Mouse (Mus musculus) intestine, embryonic 16.5 days (tissue): ENCODE data around the gene Zfpm1. TPM values are rescaled to one million over a fixed set of nuclear protein-coding genes. Genes with fewer than 3 reads are reported as not detected.
"Not testable (repeated sequence)": the region's sequence is repeated elsewhere in the genome, so short reads cannot be mapped to it uniquely, and the experiment has no call there.

Experiments
- ATAC-seq: fragments of 200-750 bp; cut with Nextera tagmentation; 2 replicates; pipeline ENCODE4 v1.8.0; 2017; ENCODE audit warnings: moderate TSS enrichment, moderate library complexity
- H3K27ac ChIP-seq: fragments of 300-500 bp; sonication (generic); 2 replicates; pipeline ENCODE4 v1.5.1; 2014; ENCODE audit warnings: mild to moderate bottlenecking, low read length
- H3K27me3 ChIP-seq: fragments of 300-500 bp; sonication (generic); replicated peaks from 2 replicates; pipeline ENCODE4 v1.6.1; 2014; ENCODE audit warnings: low read length, control low read depth, mixed read lengths; ENCODE audit not compliant: control insufficient read depth, insufficient read depth
- H3K36me3 ChIP-seq: fragments of 300-500 bp; sonication (generic); 2 replicates; pipeline ENCODE4 v1.6.1; 2014; ENCODE audit warnings: low read length, control low read depth; ENCODE audit not compliant: control insufficient read depth, insufficient read depth
- H3K4me1 ChIP-seq: fragments of 300-500 bp; sonication (generic); 2 replicates; pipeline ENCODE4 v1.6.1; 2014; ENCODE audit warnings: low read length, control low read depth, mixed read lengths; ENCODE audit not compliant: control insufficient read depth, insufficient read depth
- H3K4me2 ChIP-seq: fragments of 300-500 bp; sonication (generic); 2 replicates; pipeline ENCODE4 v1.6.1; 2014; ENCODE audit warnings: low read depth, low read length, control low read depth
- H3K4me3 ChIP-seq: fragments of 300-500 bp; sonication (generic); 2 replicates; pipeline ENCODE4 v1.5.1; 2014; ENCODE audit warnings: mild to moderate bottlenecking, low read length
- H3K9ac ChIP-seq: fragments of 300-500 bp; sonication (generic); 2 replicates; pipeline ENCODE4 v1.6.1; 2014; ENCODE audit warnings: low read depth, low read length
- H3K9me3 ChIP-seq: fragments of 300-500 bp; sonication (generic); 2 replicates; pipeline ENCODE4 v1.6.1; 2016; ENCODE audit warnings: low read length, control low read depth; ENCODE audit not compliant: control insufficient read depth
- WGBS: fragments of 180-500 bp; shearing (Covaris S2); extraction: QIAGEN DNeasy Blood & Tissue Kit; methylation state at CpG from one replicate; pipeline ENCODE4 v1.1.7; 2014; 5-methylcytosine and 5-hydroxymethylcytosine counted together
- polyA plus RNA-seq: library from polyadenylated mRNA; unstranded; fragments of >200 nt; fragmentation: Nextera tagmentation; extraction: Ambion mirVana; gene quantifications from 2 replicates; pipeline ENCODE4 v1.2.1, GENCODE M21; 2015

Zfpm1 gene
- polyA plus RNA-seq, 1 experiment from 2014 or later = 2.6 TPM

DNA sequence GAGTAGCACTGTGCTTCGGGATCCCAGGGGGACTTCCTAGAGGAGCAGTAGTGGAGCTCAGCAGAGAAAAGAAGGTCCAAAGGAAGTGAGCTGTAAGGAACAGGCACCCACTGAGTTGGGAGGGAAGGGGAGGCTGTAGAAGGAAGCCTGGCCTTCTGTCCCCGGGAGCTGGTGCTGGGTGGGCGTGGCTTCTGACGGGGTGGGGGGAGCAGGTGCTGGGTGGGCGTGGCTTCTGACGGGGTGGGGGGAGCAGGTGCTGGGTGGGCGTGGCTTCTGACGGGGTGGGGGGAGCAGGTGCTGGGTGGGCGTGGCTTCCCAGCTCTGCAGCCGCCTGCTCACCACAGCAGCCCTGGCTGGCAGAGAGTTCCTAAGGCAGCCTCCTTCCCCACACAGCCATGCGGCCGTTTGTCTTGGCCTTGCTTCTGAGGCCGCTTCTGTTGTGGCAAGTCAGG, 42.0 kb downstream of the Zfpm1 start:
- Histone ChIP-seq H3K4me2 (peak overlapping the region; percentile 37), H3K4me1 (peaks cover 71% of the 10 kb centered on the region), H3K4me3 (peak overlapping the region; percentile 13; the same call in 1 of the 2 replicates), H3K9ac (peak overlapping the region; percentile 51), H3K27ac (peak overlapping the region; percentile 92)
- H3K36me3 ChIP-seq, H3K27me3 ChIP-seq, H3K9me3 ChIP-seq: not testable (repeated sequence)
- WGBS = 8% methylated on average over 13 of the region's 13 CpGs
- ATAC-seq = peak; percentile 64

DNA sequence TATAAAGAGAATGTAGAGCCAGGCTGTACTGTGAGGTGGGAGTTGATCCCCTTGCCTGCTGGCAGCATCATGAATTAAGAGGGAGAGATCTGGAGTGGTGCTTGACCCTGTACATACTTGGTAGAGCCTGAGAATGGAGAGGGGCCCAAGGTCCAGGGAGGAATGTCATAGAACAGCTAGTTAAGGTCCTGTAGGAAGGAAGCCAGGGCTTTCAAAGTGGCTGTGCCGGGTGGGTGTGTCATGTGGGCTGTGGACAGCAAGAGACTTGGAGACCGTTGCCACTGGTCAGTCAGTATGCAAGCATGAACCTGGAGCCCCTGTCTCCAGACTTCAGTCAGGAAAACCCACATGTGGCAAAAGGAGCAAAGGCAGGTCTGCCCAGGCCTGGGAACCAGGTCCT, 43.3 kb downstream of the Zfpm1 start:
- Histone ChIP-seq H3K4me2 (no peak overlapping the region), H3K36me3 (no peaks in the 10 kb centered on the region), H3K9me3 (no peaks in the 10 kb centered on the region), H3K27me3 (no peaks in the 10 kb centered on the region), H3K27ac (0 out of 2 replicates have a peak overlapping the region, but pooled peaks have one; percentile 7), H3K4me3 (no peak overlapping the region), H3K4me1 (peaks cover 69% of the 10 kb centered on the region), H3K9ac (peak overlapping the region; percentile 1; the same call in 1 of the 2 replicates)
- no peak for ATAC-seq
- 61% methylated on average over 2 of the region's 2 CpGs for WGBS

DNA sequence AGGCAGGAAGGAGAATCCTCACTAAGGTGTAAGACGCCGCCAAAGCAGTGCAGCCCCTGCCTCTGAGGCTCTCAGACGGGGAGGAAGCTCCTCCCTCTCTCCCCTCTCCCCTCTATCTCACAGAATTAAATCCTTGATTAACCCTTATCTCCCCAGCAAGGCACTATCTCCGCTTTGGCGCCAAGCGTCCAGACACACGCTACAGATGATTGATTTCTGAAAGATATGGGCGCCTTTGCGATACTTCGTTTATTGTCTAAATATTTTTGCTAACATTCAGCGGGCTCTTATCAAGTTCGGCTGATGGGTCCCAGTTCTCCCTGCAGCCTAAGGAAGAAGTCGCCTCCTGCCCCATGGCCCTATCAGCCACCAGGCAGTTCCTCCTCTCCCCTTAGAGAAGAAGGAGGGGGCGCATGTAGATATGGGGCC, 44.2 kb downstream of the Zfpm1 start:
- no peak overlapping the region for H3K4me3 ChIP-seq
- no peak for ATAC-seq
- peak overlapping the region; percentile 23; the same call in 1 of the 2 replicates for H3K4me2 ChIP-seq
- WGBS = 27% methylated on average over 14 of the region's 14 CpGs
- H3K36me3 ChIP-seq = no peaks in the 10 kb centered on the region
- no peaks in the 10 kb centered on the region for H3K27me3 ChIP-seq
- no peak overlapping the region for H3K27ac ChIP-seq
- peaks cover 69% of the 10 kb centered on the region for H3K4me1 ChIP-seq
- H3K9ac ChIP-seq = peak overlapping the region; percentile 49
- H3K9me3 ChIP-seq = no peaks in the 10 kb centered on the region

DNA sequence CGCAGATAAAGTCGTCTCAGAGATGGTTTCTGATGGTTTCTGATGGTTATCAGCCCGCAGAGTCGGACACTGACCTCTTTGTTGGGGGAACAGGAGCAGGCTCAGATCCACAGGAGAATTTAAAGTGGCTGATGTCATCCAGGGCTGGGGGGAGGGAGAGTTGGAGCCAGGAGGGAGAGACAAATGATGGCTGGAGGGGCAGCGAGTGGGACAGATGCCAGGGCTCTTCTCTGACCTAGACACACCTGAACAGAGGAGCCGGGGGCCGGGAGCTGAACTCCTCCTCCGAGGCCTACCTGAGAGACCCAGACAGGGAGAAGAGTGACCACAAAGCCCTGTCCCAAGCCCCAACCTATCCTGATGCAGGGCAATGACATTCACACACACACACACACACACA, 47.1 kb downstream of the Zfpm1 start:
- ATAC-seq = no peak

GRCm38 (mm10) chr8:122329553-122330239, 47.8 kb downstream of the Zfpm1 start:
- Histone ChIP-seq H3K4me1 (peaks cover 50% of the 10 kb centered on the region), H3K36me3 (peaks cover 12% of the 10 kb centered on the region), H3K27ac (peak overlapping the region; percentile 89), H3K9me3 (no peaks in the 10 kb centered on the region), H3K9ac (peak overlapping the region; percentile 50; the same call in 1 of the 2 replicates), H3K4me3 (no peak overlapping the region), H3K4me2 (no peak overlapping the region), H3K27me3 (no peaks in the 10 kb centered on the region)
- ATAC-seq = peak; percentile 38
- WGBS = 71% methylated on average over 22 of the region's 22 CpGs

More for the DNA sequence above, 47.1 kb downstream of the Zfpm1 start:
- H3K27me3 ChIP-seq = no peaks in the 10 kb centered on the region
- H3K4me1 ChIP-seq = peaks cover 56% of the 10 kb centered on the region
- no peak overlapping the region for H3K4me2 ChIP-seq
- H3K9ac ChIP-seq = no peak overlapping the region
- peaks cover 6% of the 10 kb centered on the region for H3K36me3 ChIP-seq
- no peaks in the 10 kb centered on the region for H3K9me3 ChIP-seq
- H3K27ac ChIP-seq = no peak overlapping the region; the same call in 1 of the 2 replicates
- 60% methylated on average over 8 of the region's 8 CpGs for WGBS
- no peak overlapping the region for H3K4me3 ChIP-seq

DNA sequence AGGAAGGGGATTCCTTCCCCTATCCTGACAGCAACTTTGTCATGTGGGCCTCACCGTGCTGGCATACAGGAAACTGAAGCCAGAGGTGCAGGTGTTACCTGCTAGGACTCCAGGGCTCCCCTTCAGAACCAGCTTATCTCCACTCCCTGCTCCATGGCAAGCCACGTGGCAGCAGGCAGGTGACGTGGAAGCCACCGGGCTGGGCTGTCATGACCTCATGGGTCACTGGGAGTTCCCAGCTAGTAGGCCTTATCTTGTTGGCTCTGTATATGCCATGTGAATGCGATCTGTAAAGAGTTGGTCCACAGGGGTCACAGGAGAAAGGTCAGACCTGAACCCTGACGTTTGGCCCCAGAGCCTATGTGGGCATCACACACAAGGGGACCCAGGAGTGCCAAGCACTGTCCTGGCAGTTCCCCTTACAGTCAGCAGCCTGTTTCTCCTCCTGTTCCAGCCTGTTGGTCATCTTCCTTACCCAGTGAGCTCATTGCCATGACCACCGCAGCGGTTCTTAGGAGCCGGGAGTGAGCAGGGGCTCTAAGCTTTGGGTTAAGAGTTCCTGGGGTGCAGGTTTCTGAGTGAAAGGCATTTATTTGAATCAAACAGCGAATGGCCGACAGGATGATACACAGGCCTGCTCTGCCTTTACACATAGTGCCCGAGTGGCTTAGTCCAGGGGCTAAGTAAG, 48.6 kb downstream of the Zfpm1 start:
- Histone ChIP-seq H3K9me3 (no peaks in the 10 kb centered on the region), H3K4me1 (peaks cover 43% of the 10 kb centered on the region), H3K36me3 (peaks cover 20% of the 10 kb centered on the region), H3K4me3 (no peak overlapping the region), H3K4me2 (no peak overlapping the region), H3K9ac (peak overlapping the region; percentile 50), H3K27me3 (peaks cover 4% of the 10 kb centered on the region; the same call in 1 of the 2 replicates), H3K27ac (peak overlapping the region; percentile 89)
- ATAC-seq = peak; percentile 78
- WGBS = 67% methylated on average over 12 of the region's 12 CpGs

DNA sequence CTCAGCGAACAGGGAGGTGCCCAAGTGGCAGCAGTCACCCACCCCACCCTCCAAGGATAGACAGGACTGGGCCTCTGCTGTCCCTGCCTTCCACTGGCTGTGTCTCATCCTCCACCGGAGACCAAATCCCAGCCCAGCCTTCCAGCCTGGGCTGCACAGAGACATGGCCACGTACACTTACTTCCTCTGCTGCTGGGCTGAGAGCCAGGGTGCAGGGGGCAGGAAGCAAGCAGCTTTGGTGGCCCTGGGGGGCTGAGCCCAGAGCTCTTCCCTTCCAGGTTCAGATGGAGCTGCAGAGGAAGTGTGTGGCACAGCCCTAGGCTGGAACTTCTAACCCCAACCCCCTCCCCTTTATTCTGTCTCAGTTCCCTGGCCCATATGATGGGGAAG, 49.2 kb downstream of the Zfpm1 start:
- Histone ChIP-seq H3K27me3 (peaks cover 5% of the 10 kb centered on the region; the same call in 1 of the 2 replicates), H3K27ac (peak overlapping the region; percentile 89), H3K9me3 (no peaks in the 10 kb centered on the region; the same call in 1 of the 2 replicates), H3K4me2 (no peak overlapping the region), H3K36me3 (peaks cover 25% of the 10 kb centered on the region), H3K4me3 (no peak overlapping the region), H3K4me1 (peaks cover 42% of the 10 kb centered on the region), H3K9ac (peak overlapping the region; percentile 50)
- ATAC-seq = peak; percentile 3; the same call in 1 of the 2 replicates
- WGBS = 54% methylated on average over 3 of the region's 3 CpGs

DNA sequence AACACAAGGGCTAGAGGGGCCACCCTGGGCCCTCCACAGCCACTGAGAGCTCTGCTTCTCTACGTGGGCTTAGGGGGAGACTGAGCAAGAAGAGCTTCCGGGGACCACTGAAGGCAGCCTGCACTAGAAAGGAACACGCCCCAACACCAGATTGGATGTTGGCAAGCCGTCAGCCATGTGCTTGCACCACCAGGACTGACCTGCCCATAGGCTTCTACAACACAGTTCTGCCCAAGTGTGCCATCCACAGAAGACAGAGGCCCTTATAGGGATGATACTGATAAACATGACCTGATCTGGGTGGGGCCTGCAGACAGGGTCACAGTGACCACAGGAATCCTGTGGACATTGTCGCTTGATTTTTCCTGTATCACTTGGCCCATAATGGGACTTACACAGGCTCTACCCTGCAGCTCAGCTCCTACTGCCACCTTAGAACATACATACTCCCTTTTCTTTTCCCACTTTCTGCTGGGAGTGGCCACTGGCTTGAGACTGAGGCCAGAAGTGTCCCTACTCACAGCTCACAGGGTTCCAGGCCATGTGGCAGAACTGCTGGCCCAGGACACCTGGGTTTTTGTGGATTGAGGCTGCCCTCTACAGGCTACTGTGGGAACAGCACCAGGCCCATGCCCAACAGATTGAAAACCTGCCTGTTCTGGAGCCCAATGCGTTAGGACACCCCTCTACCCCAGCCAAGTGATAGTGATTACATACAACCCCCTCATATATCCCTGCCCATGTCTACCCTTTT, 51.0 kb downstream of the Zfpm1 start:
- Histone ChIP-seq H3K4me1 (peaks cover 34% of the 10 kb centered on the region), H3K9ac (no peak overlapping the region), H3K9me3 (no peaks in the 10 kb centered on the region; the same call in 1 of the 2 replicates), H3K27ac (no peak overlapping the region), H3K4me2 (no peak overlapping the region), H3K4me3 (no peak overlapping the region), H3K27me3 (peaks cover 14% of the 10 kb centered on the region), H3K36me3 (peaks cover 35% of the 10 kb centered on the region)
- WGBS = 78% methylated on average over 6 of the region's 6 CpGs
- 0 out of 2 replicates have a peak, but pooled peaks have one; percentile 11 for ATAC-seq

GRCm38 (mm10) chr8:122333531-122333930, 51.6 kb downstream of the Zfpm1 start:
- H3K4me1 ChIP-seq = peaks cover 34% of the 10 kb centered on the region
- H3K9ac ChIP-seq = no peak overlapping the region
- no peak for ATAC-seq
- H3K27me3 ChIP-seq = peaks cover 14% of the 10 kb centered on the region
- 91% methylated on average over 7 of the region's 7 CpGs for WGBS
- H3K4me3 ChIP-seq = no peak overlapping the region
- no peak overlapping the region for H3K27ac ChIP-seq
- peaks cover 35% of the 10 kb centered on the region for H3K36me3 ChIP-seq
- H3K9me3 ChIP-seq = no peaks in the 10 kb centered on the region; the same call in 1 of the 2 replicates
- H3K4me2 ChIP-seq = no peak overlapping the region
